Mouse (Mus musculus): ENCODE measurements around the gene Rpl34.

Rpl34 gene

DNA sequence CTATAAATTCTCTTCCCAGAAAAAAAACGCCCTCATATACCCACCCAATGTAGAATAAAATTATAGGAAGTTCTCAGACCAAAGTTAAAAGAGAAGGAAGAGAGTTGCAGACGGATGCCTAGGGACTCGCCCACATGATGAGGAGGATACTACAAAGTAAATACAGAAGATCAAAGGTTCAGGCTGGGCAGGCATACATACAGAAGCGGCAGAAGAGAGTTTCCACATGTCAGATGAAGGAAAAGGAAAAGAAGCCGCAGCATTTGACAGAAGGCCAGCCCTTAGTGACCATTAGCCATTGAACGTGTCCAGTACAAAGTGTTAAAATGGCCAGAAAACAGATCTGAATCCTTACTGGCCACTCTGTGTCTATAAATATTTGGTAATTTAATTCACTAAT is 17.3 kb downstream of the Rpl34 start:
- no peak for DNase-seq (ENCODE audit: low spot score)

- no peak for DNase-seq (ENCODE audit: low spot score)
Measured at GRCm38 (mm10) chr3:130710103-130710502, 20.1 kb downstream of the Rpl34 start.

GRCm38 (mm10) chr3:130708967-130709924 is 21.0 kb downstream of the Rpl34 start, which contains the start of gene Ostc:
Gene Ostc, minus strand, starts transcription at chr3:130709444.
- peak; percentile 92 for DNase-seq (ENCODE audit: low spot score)

GRCm38 (mm10) chr3:130708529-130708928 is 21.7 kb downstream of the Rpl34 start:
- DNase-seq (ENCODE audit: low spot score), result no peak

DNA sequence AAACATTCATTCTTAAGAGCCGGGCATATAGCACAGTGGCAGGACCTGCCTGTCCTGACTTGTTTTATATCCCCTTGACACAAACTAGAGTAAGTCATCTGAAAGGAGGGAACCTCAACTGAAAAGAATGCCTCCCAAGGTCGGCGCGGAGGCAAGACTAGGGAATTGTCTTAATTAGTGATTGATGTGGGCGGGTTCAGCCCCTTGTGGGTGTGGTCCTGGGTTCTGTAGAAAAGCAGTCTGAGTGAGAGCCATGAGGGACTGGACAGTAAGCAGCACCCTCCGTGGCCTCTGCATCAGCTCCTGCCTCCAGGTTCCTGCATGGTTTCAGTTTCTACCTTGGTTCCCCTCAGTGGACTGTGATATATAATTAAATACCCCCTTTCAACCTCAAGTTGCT is 27.9 kb downstream of the Rpl34 start:
- DNase-seq (ENCODE audit: low spot score), result no peak

DNA sequence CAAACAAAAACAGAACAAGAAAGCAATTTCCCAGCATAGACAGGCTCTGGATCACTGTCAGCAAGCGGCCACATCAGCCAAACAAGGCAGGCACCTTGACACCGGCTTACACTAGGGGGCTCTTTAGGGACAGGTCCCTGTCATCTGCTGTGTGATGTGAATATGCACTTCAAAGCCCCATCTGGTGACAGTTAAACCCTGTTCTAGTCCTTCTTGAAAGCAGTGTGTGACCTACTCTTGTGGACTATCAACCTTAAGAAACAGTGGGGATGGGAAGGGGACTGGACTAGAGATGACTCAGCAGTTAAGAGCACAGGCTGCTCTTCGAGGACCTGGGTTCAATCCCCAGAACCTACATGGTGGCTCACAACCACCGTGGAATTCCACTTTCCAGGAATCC is 32.6 kb downstream of the Rpl34 start:
- DNase-seq (ENCODE audit: low spot score), result no peak

GRCm38 (mm10) chr3:130694705-130695104 is 35.5 kb downstream of the Rpl34 start:
- DNase-seq (ENCODE audit: low spot score), result no peak

DNA sequence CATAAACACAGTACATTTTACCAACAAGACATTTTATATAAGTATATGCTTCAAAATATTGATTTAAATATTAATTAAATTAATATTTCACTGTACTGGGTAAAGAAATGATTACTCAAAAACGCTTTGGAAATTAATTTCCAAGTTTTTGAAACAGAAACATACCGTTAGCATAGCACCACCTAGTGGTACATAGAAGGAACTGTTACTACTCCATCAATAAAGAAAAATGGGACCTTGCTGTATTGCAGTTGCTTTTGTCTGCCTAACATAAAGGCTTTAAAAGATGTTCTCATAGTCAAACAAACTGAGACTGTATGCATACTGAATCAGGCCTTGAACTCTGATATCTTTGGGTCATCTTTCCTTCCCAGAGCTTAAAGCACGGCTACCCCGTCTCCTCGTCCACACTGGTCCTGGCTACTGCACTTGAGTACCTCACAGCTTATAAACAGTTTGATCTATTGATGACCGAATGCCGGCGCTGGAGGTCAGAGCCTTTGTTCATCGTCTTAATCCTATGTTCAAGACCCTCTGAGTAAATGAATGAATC is 36.1 kb downstream of the Rpl34 start:
- no peak for DNase-seq (ENCODE audit: low spot score)

GRCm38 (mm10) chr3:130691596-130692170 is 38.5 kb downstream of the Rpl34 start:
- DNase-seq (ENCODE audit: low spot score), result no peak

DNA sequence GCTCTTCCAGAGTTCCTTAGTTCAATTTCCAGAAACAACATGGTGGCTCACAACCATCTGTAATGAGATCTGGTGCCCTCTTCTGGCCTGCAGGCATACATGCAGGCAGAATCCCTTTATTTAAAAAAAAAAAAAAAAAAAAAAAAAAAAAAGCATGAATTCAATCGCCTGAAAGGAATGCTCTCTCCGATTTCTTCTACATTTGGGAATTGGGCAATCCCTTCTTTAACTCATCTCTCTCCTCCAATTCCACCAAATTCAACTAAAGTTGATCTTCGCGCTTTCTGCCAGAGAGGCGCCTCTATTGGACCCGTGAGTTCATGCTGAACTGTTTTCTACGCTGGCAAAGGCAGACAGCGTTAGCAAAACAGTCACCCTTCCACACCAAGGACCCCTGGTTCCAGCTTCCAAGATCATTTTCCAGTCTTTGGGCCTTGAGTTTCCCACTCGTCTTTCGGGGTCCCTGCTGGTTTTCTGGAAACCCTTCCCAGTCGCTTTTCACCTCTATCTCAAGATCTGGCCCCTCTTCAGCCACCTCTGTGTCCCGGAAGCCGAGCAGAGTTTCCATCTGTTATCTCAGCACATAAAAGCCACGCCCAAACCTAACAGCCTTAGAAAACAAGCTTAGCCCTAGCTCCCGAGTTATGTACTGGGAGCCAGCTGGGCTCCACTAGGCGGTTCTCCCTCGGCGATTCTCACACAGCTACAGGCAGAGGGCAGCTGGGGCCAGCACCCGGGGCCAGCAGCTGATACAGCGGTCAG is 39.2 kb downstream of the Rpl34 start:
- peak; percentile 10 for DNase-seq (ENCODE audit: low spot score)

DNA sequence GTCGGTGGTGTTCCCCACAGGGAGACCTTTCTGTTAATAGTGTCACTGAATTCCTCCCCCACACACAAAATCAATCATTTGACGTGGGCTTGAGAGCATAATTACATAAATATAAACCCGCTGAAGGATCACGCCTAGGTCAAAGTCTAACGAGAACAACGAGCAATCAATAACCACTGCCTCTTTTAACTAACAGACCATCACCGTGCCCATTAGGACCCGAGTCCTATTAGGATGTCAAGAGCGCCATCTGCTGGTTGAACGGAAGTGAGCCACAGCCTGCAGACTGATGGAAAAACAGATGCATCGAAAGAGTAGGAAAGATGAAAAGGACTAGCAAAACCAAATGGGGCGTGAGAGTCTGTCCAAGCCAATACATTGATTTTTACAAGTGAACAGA is 40.6 kb downstream of the Rpl34 start:
- DNase-seq (ENCODE audit: low spot score), result peak; percentile 23

- DNase-seq (ENCODE audit: low spot score), result no peak
Measured at GRCm38 (mm10) chr3:130687051-130687450, 43.1 kb downstream of the Rpl34 start.

DNA sequence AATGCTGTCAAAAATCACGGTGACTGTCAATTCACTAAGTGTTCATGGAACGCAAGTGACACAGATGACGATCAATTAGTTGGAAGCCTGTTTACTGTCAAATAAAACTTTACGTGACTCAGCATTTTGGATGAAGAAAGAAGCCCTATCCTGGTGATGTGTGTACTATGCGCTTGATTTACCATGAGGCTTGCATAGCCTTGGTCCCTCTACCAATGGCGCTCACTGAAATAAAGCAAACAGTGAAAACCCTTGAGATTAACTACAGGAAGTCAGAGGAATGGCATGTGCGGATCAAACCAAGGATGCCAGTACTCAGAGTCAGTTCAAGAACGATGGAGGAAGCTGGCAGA is 45.2 kb downstream of the Rpl34 start:
- DNase-seq (ENCODE audit: low spot score), result no peak

- DNase-seq (ENCODE audit: low spot score), result no peak
Measured at GRCm38 (mm10) chr3:130684276-130685013, 45.8 kb downstream of the Rpl34 start.

GRCm38 (mm10) chr3:130683836-130684235 is 46.4 kb downstream of the Rpl34 start:
- DNase-seq (ENCODE audit: low spot score), result no peak

DNA sequence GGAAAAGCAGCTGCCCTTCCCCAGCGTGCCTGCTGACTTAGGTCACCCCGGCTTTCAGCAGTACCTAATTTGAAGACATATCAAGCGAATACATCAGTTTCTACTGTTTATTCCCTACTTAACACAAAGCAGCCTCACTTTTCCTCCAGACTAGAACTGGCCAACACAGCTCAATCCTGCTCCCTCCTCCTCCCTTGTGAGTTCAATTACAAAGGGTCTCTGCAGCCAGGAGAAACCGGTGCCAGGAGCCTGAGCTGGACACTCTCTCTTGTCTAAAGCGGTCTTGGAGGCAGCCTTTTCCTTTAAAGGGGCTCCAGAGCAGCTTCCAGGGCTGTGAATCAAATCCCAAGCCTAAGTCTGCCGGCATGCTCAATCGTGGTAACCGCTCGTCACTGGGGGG is 48.0 kb downstream of the Rpl34 start:
- no peak for DNase-seq (ENCODE audit: low spot score)

DNA sequence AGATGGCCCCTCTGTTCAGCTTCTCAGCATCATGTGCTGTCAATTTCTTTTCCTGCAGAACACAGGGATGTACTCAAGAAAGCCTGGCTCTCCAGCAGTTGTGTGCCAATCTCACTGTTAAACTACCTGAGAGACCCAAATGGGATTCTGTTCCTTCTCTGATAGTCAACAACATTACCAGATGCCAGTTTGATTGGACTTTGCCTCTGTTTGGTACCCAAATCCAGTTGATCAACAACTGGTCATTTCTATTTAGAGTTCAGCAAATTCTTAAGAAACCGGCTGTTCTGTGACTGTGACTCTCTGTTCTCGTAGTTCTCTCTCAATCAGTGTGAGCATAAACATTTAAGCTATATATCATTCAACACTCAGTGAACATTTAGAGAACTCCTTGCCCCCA is 49.0 kb downstream of the Rpl34 start:
- DNase-seq (ENCODE audit: low spot score), result no peak

DNA sequence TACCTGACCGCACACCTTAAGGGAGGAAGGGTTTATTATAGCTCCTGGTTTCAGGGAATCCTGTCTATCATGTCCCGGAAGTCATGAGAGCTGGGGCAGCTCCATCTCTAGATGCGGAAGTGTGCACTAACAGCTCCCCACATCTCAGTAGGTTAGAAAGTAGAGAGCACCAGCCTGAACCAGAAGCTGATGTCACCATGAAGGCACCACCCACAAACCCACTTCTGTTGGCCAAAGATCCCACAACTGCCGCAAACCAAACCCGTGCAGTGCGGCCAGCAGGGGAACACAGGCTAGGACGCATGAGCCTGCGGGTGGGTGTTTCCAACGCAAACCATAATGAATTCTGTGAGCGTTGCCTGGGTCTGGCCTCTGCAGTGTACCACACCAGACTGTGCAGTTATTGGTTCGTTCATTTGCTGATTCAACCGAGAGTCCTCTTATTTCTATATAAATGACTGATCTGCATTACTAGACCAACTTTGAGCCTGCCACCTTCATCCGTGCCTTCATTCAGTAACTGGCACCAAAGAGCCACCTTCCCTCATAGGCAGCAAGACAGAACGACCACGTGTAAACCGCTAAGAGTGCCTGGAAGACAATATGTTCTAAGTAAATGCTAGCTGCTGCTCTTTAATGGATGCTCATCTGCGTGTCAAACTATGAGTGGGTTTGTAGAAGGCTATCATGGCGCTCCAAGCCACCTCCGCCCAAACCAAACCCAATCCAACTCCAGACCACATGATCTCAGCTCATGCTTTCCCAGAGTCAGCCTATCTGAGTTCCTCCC is 52.3 kb downstream of the Rpl34 start:
- DNase-seq (ENCODE audit: low spot score), result no peak
